Mouse (Mus musculus): ENCODE data around the gene Zfp346. TPM values are rescaled to one million over a fixed set of nuclear protein-coding genes. Genes with fewer than 3 reads are reported as not detected.
"Not testable (repeated sequence)": the region's sequence is repeated elsewhere in the genome, so short reads cannot be mapped to it uniquely, and the experiment has no call there.

Gene Zfp346
- 10 to 100 TPM; 39.0 to 42.2 TPM for total RNA-seq (2021)
- long read RNA-seq, transcript Zfp346-201 (7 exons, 3,333 nt): major isoform, 16 of 27 reads
- long read RNA-seq, partial matches to known transcripts: 1 of 27 reads
- long read RNA-seq, other reads (novel, unspliced or antisense): 8 of 27 reads

- peak; percentile 91 to 96 for DNase-seq (ENCODE audit: low spot score in 2 of 2)
These were observed at the start of gene Zfp346 for GRCm38 (mm10) chr13:55105045-55105952. Gene Zfp346, plus strand, starts transcription at chr13:55105311.

- DNase-seq (ENCODE audit: low spot score in 2 of 2): no peak
These were observed 47.1 kb upstream of the Zfp346 start for GRCm38 (mm10) chr13:55058042-55058441.

- no peak for DNase-seq (ENCODE audit: low spot score in 2 of 2)
These were observed 41.8 kb upstream of the Zfp346 start for GRCm38 (mm10) chr13:55063276-55063675.

- DNase-seq (ENCODE audit: low spot score in 2 of 2): no peak
These were observed 35.4 kb upstream of the Zfp346 start for GRCm38 (mm10) chr13:55069719-55070118.

GRCm38 (mm10) chr13:55071322-55071721 lies 33.8 kb upstream of the Zfp346 start:
- peak in 1 of 2 experiments; percentile 22 for DNase-seq (ENCODE audit: low spot score in 2 of 2)

GRCm38 (mm10) chr13:55075597-55075996 lies 29.5 kb upstream of the Zfp346 start:
- DNase-seq (ENCODE audit: low spot score in 2 of 2): no peak

- DNase-seq (ENCODE audit: low spot score in 2 of 2): peak in 1 of 2 experiments; percentile 74
These were observed 12.5 kb upstream of the Zfp346 start for GRCm38 (mm10) chr13:55092588-55092987.

- not testable (repeated sequence) for DNase-seq (ENCODE audit: low spot score in 2 of 2)
These were observed 7.3 kb upstream of the Zfp346 start for GRCm38 (mm10) chr13:55097841-55098240.

- peak in 1 of 2 experiments; percentile 26 for DNase-seq (ENCODE audit: low spot score in 2 of 2)
These were observed 5.9 kb upstream of the Zfp346 start for GRCm38 (mm10) chr13:55099066-55099725.

GRCm38 (mm10) chr13:55099726-55100478 lies 5.2 kb upstream of the Zfp346 start, which contains the start of gene Uimc1:
Gene Uimc1, minus strand, starts transcription at chr13:55100300.
- peak; percentile 68 to 85 for DNase-seq (ENCODE audit: low spot score in 2 of 2)

GRCm38 (mm10) chr13:55101627-55102026 lies 3.5 kb upstream of the Zfp346 start:
- DNase-seq (ENCODE audit: low spot score in 2 of 2): no peak

- DNase-seq (ENCODE audit: low spot score in 2 of 2): no peak
These were observed 2.7 kb upstream of the Zfp346 start for GRCm38 (mm10) chr13:55102366-55102765.

GRCm38 (mm10) chr13:55103351-55103750 lies 1.8 kb upstream of the Zfp346 start:
- DNase-seq (ENCODE audit: low spot score in 2 of 2): no peak

GRCm38 (mm10) chr13:55105953-55106691 lies 1.0 kb downstream of the Zfp346 start:
- no peak for DNase-seq (ENCODE audit: low spot score in 2 of 2)

GRCm38 (mm10) chr13:55107116-55107515 lies 2.0 kb downstream of the Zfp346 start:
- no peak for DNase-seq (ENCODE audit: low spot score in 2 of 2)

- DNase-seq (ENCODE audit: low spot score in 2 of 2): peak in 1 of 2 experiments; percentile 22
These were observed 2.6 kb downstream of the Zfp346 start for GRCm38 (mm10) chr13:55107694-55108093.

- no peak for DNase-seq (ENCODE audit: low spot score in 2 of 2)
These were observed 9.3 kb downstream of the Zfp346 start for GRCm38 (mm10) chr13:55114375-55114774.

GRCm38 (mm10) chr13:55124903-55125302 lies 19.8 kb downstream of the Zfp346 start:
- no peak for DNase-seq (ENCODE audit: low spot score in 2 of 2)

GRCm38 (mm10) chr13:55133448-55133847 lies 28.3 kb downstream of the Zfp346 start, which contains the start of gene Gm17617:
Gene Gm17617, minus strand, starts transcription at chr13:55133548.
- DNase-seq (ENCODE audit: low spot score in 2 of 2): no peak

- no peak for DNase-seq (ENCODE audit: low spot score in 2 of 2)
These were observed 30.3 kb downstream of the Zfp346 start for GRCm38 (mm10) chr13:55135382-55135781.

Data from layer of hippocampus, adult 18-20 months (tissue).